Mouse (Mus musculus) heart, embryonic 11.5 days (tissue): ENCODE measurements at regions not wholly inside any gene's neighbourhood (a gene's known extent, or its start where the extent isn't known, plus 50 kb on each side); places are given as distances from the start of the nearest gene placed in this dataset.

Experiments
- ATAC-seq: fragments of 200-750 bp; cut with Nextera tagmentation; replicated peaks from 2 replicates; pipeline ENCODE4 v1.8.0; 2017; ENCODE audit warnings: moderate library complexity; ENCODE audit not compliant: insufficient number of reproducible peaks, low FRiP score, low TSS enrichment
- H3K27ac ChIP-seq: fragments of 300-500 bp; sonication (generic); 2 replicates; pipeline ENCODE4 v1.5.1; 2014; ENCODE audit warnings: mild to moderate bottlenecking, low read depth, low read length
- H3K27me3 ChIP-seq: fragments of 300-500 bp; sonication (generic); 2 replicates; pipeline ENCODE4 v1.6.1; 2014; ENCODE audit warnings: mild to moderate bottlenecking, low read length, mixed read lengths; ENCODE audit not compliant: control insufficient read depth, insufficient read depth
- H3K36me3 ChIP-seq: fragments of 300-500 bp; sonication (generic); 2 replicates; pipeline ENCODE4 v1.6.1; 2014; ENCODE audit warnings: mild to moderate bottlenecking, low read length, moderate library complexity, mixed read lengths; ENCODE audit not compliant: control insufficient read depth, insufficient read depth
- H3K4me1 ChIP-seq: fragments of 300-500 bp; sonication (generic); 2 replicates; pipeline ENCODE4 v1.6.1; 2014; ENCODE audit warnings: low read length; ENCODE audit not compliant: control insufficient read depth, insufficient read depth
- H3K4me2 ChIP-seq: fragments of 300-500 bp; sonication (generic); 2 replicates; pipeline ENCODE4 v1.6.1; 2014; ENCODE audit warnings: mild to moderate bottlenecking, moderate library complexity
- H3K4me3 ChIP-seq: fragments of 300-500 bp; sonication (generic); 2 replicates; pipeline ENCODE4 v1.5.1; 2014; ENCODE audit warnings: low read depth, low read length
- H3K9ac ChIP-seq: fragments of 300-500 bp; sonication (generic); 2 replicates; pipeline ENCODE4 v1.6.1; 2014; ENCODE audit warnings: mild to moderate bottlenecking, low read depth, low read length, moderate library complexity
- H3K9me3 ChIP-seq: fragments of 300-500 bp; sonication (generic); replicated peaks from 2 replicates; pipeline ENCODE4 v1.6.1; 2016; ENCODE audit warnings: low read length; ENCODE audit not compliant: control insufficient read depth
- WGBS: fragments of 180-500 bp; shearing (Covaris S2); extraction: QIAGEN DNeasy Blood & Tissue Kit; methylation state at CpG from one replicate; pipeline ENCODE4 v1.1.7; 2014; ENCODE audit not compliant: insufficient replicate concordance; 5-methylcytosine and 5-hydroxymethylcytosine counted together

DNA sequence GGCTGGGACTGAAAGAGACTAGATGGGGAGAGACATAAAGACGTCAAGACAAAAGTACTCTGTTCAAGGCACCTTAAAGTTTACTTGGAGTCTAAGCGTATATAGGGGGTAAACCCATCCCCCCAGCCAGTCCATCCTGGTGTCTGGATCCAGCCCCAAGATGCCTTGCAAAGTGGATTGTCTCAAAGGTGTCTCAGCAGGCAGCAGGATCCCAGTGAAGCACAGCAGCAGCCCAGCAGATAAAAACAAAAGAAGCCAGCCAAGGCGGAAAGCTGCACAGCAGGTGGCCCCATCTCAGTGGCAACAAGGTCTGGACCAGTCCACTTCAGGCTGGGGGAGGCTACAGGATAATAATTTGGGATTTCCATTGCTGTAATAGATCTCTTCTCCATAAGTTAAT lies 72.0 kb upstream of the Col5a2 start:
- H3K4me2 ChIP-seq, result no peak overlapping the region
- 37% methylated on average over 3 of the region's 3 CpGs for WGBS
- no peaks in the 10 kb centered on the region for H3K27me3 ChIP-seq
- H3K9ac ChIP-seq, result no peak overlapping the region
- H3K9me3 ChIP-seq, result no peaks in the 10 kb centered on the region
- no peaks in the 10 kb centered on the region for H3K36me3 ChIP-seq
- no peak for ATAC-seq
- no peak overlapping the region for H3K27ac ChIP-seq
- H3K4me3 ChIP-seq, result no peak overlapping the region
- no peaks in the 10 kb centered on the region for H3K4me1 ChIP-seq

DNA sequence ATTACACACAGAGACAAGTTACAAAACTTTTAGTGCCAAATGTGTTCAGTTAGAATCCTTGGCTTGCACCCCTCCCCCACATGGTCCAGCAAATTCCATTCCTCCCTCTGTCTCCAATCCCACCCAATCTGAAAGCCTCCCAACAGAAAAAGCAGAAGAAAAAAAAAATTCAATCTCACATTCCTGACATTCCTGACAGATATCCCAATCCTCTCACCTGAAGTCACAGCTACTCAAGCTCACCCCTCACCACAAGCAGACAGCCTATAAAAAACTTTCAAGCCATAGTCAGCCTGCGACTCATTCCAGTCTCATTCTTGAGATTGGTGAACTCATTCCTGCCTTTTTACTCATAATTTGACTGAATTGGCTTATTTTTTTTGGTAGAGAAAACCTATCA lies 77.4 kb upstream of the Col5a2 start:
- no peak overlapping the region for H3K9ac ChIP-seq
- no peak overlapping the region for H3K4me3 ChIP-seq
- H3K36me3 ChIP-seq, result no peaks in the 10 kb centered on the region
- no peak for ATAC-seq
- H3K27ac ChIP-seq, result no peak overlapping the region
- H3K9me3 ChIP-seq, result no peaks in the 10 kb centered on the region
- H3K27me3 ChIP-seq, result no peaks in the 10 kb centered on the region
- H3K4me1 ChIP-seq, result no peaks in the 10 kb centered on the region
- WGBS, result 47% methylated on average over 1 of the region's 1 CpGs
- no peak overlapping the region for H3K4me2 ChIP-seq

DNA sequence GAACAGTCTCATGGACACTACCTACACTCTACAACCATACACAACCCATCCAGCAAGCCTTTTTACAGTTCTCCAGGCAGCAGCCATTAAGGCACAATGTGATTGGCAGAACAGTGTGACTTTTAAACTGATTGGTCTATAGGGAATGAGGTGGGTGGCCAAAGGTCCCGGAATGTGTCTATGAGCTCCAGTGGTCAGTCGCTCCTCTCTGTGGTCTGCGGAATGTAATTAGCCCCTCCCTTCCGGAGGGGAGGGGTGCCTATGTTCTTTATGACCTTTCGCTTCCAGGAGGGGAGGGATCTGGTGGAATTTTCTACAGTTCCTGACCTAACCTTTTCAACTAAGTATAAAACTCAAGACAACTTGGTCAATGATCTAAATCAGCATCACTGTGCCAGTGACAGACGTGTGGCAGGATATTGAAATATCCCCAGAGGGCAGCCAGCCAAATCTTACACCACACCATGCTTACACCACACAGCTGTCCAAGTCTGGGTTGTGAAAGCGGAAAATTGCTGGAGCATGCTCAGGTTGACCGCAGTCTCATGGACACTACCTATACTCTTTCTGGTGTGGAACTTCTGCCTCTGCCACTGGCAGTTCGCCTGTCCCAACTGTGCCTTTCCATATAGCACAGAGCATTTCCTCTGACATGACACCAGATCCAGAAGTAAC lies 84.4 kb upstream of the Col5a2 start:
- Histone ChIP-seq H3K4me3 (no peak overlapping the region), H3K9me3 (no peaks in the 10 kb centered on the region), H3K27ac (no peak overlapping the region), H3K4me2 (no peak overlapping the region), H3K9ac (no peak overlapping the region), H3K27me3 (peaks cover 4% of the 10 kb centered on the region; the same call in 1 of the 2 replicates), H3K4me1 (no peaks in the 10 kb centered on the region), H3K36me3 (no peaks in the 10 kb centered on the region)
- 77% methylated on average over 9 of the region's 9 CpGs for WGBS
- no peak for ATAC-seq

DNA sequence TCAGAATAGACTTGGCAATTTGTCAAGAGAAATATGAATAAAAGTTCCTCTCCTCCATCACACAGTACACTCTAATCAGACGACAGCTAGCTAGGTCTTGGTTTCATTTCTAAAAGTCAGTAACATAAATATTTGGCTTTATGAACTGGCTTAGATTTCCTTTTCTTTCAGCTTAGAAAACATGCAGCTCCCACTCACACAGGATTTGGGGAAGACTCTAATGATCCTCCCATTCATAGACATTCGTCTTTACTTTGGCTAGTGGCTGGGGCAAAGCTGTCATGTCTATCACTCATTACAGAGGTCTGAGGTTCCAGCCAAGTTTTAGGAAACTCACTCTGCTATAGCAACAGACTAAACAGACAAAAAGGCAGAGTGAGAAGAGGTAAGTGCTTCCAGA lies 94.2 kb upstream of the Col5a2 start:
- H3K9me3 ChIP-seq, result no peaks in the 10 kb centered on the region
- WGBS, result 52% methylated on average over 2 of the region's 2 CpGs
- no peaks in the 10 kb centered on the region for H3K36me3 ChIP-seq
- no peaks in the 10 kb centered on the region for H3K4me1 ChIP-seq
- H3K4me3 ChIP-seq, result no peak overlapping the region
- no peaks in the 10 kb centered on the region for H3K27me3 ChIP-seq
- no peak overlapping the region for H3K9ac ChIP-seq
- no peak overlapping the region for H3K27ac ChIP-seq
- no peak for ATAC-seq
- H3K4me2 ChIP-seq, result no peak overlapping the region

DNA sequence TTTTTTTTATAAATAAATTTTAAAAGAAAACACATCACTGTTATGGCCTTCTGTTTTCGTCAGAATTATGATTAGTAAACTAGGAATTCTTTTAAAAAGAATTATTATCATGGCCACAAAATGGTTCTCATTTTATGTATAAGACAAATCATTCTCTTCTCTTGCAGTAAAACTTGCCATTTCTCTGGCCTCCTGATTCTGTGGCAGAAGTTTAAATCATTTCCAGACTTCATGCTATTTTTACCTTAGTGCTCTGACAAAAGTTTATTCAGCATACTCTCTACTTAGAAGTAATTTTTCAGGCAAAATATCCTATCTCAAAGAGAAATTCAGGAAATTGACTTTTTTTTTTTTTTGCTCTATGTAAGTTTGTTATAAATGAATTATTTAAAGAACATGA lies 96.3 kb upstream of the Col5a2 start:
- no peak for ATAC-seq
- no peaks in the 10 kb centered on the region for H3K4me1 ChIP-seq
- WGBS, result 55% methylated on average over 1 of the region's 1 CpGs
- no peak overlapping the region for H3K27ac ChIP-seq
- no peaks in the 10 kb centered on the region for H3K9me3 ChIP-seq
- no peak overlapping the region for H3K4me2 ChIP-seq
- H3K9ac ChIP-seq, result no peak overlapping the region
- no peaks in the 10 kb centered on the region for H3K36me3 ChIP-seq
- H3K4me3 ChIP-seq, result no peak overlapping the region
- no peaks in the 10 kb centered on the region for H3K27me3 ChIP-seq

DNA sequence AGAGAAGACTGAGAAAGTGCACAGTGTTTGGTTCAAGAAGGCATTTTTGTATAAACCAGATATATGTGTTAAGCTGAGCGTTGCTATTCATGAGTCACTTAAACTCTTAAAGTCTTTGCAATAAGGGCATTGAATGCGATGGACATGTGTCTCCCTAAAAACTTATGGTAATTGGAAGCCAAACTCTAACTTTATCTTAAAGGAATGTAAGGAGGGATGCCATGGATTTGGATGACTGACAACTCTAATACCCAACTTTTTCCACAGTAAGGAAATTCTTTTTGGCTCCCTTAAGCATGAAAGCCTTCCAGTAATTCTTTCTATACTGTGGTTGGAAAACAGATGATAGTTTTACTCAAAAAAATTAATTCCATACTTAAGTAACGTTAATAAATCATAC lies 96.9 kb upstream of the Col5a2 start:
- Histone ChIP-seq H3K4me1 (no peaks in the 10 kb centered on the region), H3K27me3 (no peaks in the 10 kb centered on the region), H3K4me2 (no peak overlapping the region), H3K27ac (no peak overlapping the region), H3K9me3 (no peaks in the 10 kb centered on the region), H3K9ac (no peak overlapping the region), H3K4me3 (no peak overlapping the region), H3K36me3 (no peaks in the 10 kb centered on the region)
- WGBS, result 71% methylated on average over 3 of the region's 3 CpGs
- no peak for ATAC-seq

DNA sequence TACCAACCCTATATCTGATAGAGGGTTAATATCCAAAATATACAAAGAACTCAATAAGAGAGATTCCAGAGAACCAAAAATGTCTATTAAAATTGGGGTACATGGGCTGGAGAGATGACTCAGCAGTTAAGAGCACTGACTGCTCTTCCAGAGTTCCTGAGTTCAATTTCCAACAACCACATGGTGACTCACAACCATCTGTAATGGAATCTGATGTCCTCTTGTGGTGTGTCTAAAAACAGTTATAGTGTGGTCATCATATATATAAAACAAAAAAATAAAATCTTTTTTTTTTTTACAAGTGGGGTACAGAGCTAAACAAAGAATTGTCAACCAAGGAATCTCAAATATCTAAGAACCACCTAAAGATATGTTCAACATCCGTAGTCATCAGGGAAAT lies 102.5 kb upstream of the Col5a2 start:
- Histone ChIP-seq H3K4me2 (no peak overlapping the region), H3K9ac (no peak overlapping the region), H3K4me3 (no peak overlapping the region), H3K9me3 (no peaks in the 10 kb centered on the region), H3K27ac (no peak overlapping the region), H3K36me3 (no peaks in the 10 kb centered on the region), H3K4me1 (no peaks in the 10 kb centered on the region), H3K27me3 (no peaks in the 10 kb centered on the region)
- ATAC-seq, result no peak
- WGBS, result 73% methylated on average over 1 of the region's 1 CpGs

DNA sequence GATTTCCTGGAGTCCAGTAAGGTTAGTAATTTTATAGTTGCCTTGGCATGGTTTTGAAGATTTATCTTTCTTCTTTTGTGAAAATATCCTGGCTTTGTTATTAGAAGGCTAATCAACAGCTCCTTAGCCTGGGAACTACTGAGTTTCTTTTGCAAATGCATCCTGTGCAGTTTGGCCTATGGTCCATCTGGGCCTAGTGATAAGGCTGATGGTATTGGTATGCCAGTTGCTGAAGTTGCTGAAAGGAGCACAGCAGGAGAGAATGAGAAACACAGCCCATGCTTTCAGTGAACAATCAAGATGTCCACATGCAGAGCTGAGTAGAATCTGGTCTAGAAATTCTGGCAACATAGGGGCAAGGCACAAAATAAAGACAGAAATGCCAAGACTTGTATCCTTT lies 105.2 kb upstream of the Col5a2 start:
- ATAC-seq, result peak; percentile 52; the same call in 1 of the 2 replicates
- Histone ChIP-seq H3K9ac (no peak overlapping the region), H3K4me2 (no peak overlapping the region), H3K9me3 (no peaks in the 10 kb centered on the region), H3K27ac (peak overlapping the region; percentile 12; the same call in 1 of the 2 replicates), H3K4me1 (no peaks in the 10 kb centered on the region), H3K36me3 (no peaks in the 10 kb centered on the region), H3K27me3 (no peaks in the 10 kb centered on the region), H3K4me3 (no peak overlapping the region)

DNA sequence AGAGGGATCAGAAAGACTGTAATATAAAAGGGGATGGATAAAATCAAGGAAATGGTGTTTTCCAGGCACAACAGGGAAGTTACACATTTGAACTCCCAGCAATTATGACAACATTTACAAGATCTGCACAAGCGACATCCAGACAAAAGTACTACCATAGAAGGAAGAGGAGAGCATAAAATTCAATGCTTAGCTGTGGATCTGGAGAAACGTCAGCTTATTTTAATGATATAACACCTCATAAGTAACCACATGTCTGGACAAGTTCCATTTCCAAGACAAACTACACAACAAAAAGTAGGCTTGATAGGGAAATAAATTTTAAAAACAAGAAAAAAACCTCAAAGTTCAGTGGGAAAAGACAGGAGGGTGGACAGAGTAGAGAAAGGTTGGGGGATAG lies 115.9 kb upstream of the Col5a2 start:
- H3K9me3 ChIP-seq, result no peaks in the 10 kb centered on the region
- H3K27me3 ChIP-seq, result no peaks in the 10 kb centered on the region
- H3K27ac ChIP-seq, result no peak overlapping the region
- no peak overlapping the region for H3K9ac ChIP-seq
- WGBS, result 82% methylated on average over 2 of the region's 2 CpGs
- H3K4me1 ChIP-seq, result no peaks in the 10 kb centered on the region
- H3K4me2 ChIP-seq, result no peak overlapping the region
- no peaks in the 10 kb centered on the region for H3K36me3 ChIP-seq
- ATAC-seq, result no peak
- H3K4me3 ChIP-seq, result no peak overlapping the region
